Mouse (Mus musculus): ENCODE measurements around the gene Opalin. TPM values are rescaled to one million over a fixed set of nuclear protein-coding genes. Genes with fewer than 3 reads are reported as not detected.

Opalin gene
- polyA plus RNA-seq (2017; shearing (Covaris generic)) = not detected

GRCm38 (mm10) chr19:41076906-41077305, at the start of gene Opalin:
TSS of gene Opalin (minus strand) at chr19:41077113.
- ATAC-seq = no peak

- ATAC-seq = no peak
These were observed 46.1 kb upstream of the Opalin start for GRCm38 (mm10) chr19:41123009-41123408.

- no peak for ATAC-seq
These were observed 43.0 kb upstream of the Opalin start for GRCm38 (mm10) chr19:41119924-41120323.

DNA sequence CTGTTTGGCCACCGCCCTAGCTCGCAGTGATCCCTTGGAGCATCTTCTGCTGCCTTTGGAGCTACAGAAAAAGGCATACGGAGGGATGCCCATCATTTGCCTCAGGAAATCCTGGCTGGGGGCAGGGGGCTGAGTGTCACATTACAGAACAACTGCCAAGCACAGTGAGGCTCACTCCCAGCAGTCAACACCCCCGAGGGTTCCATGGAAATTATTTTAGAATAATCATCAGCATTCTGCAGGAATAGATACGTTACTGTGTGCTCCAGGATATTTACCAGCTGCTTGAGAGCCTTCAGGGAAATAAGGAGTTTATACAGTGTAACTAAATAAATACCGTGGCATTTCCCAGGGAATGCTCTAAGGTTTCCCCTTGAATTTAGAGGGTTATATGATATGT, 41.4 kb upstream of the Opalin start:
- ATAC-seq = no peak

- ATAC-seq = no peak
These were observed 40.4 kb upstream of the Opalin start for GRCm38 (mm10) chr19:41117334-41117733.

DNA sequence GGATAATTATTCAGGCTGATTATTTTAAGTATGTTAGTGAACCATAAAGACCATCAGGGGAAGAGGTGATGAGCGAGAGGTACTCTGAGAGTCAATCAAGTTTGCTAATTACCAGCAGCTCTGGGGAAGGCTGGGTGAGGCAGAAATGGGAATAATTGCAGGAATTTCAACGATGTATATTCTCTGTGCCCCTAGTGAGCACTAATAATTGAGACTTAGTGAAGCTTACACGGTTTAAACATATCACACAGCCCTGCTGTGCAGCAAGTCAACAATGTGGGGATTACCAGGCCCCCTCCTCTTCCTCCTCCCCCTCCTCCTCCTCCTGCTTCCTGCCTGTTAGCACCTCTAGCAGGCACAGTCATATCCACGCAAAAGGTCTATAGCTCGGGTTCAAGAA, 37.7 kb upstream of the Opalin start:
- ATAC-seq = no peak

- no peak for ATAC-seq
These were observed 37.1 kb upstream of the Opalin start for GRCm38 (mm10) chr19:41113911-41114531.

DNA sequence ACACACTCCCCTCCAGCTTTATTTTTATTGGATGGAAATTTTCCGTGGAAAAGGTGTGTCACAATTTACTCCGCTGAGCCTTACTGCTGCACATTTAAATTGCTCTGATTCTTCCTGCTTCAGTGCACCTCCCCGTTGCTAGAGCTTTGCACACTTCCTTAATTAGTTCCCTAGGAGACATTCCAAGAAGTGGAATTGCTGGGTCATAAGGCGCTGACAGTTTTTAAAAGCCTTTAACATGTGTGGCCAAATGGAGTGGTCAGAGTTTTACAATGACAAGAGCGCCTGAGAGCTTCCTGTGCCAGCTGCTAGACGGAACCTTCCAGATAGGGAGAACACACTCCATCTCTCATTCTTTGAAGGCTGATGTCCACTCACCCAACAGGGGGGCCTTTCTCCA, 35.7 kb upstream of the Opalin start:
- ATAC-seq = no peak

- ATAC-seq = no peak
These were observed 33.1 kb upstream of the Opalin start for GRCm38 (mm10) chr19:41109991-41110390.

DNA sequence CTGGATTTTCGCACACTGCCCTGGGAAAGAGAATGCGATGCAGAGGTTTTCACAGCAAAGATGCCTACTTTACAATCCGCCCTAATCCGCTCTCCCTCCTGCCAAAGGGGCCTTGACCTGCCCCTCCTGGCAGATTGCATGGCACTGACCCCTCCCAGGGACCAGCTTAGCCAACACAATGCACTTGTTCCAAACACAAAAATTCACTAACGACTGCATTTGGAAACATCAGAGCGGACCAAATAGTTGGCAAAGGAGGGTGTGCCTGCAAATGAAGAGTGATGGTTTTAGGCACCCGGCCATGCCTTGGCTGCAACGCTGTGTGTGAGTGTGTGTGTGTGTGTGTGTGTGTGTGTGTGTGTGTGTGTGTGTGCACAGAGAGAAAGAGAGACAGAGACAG, 32.6 kb upstream of the Opalin start:
- ATAC-seq = no peak

DNA sequence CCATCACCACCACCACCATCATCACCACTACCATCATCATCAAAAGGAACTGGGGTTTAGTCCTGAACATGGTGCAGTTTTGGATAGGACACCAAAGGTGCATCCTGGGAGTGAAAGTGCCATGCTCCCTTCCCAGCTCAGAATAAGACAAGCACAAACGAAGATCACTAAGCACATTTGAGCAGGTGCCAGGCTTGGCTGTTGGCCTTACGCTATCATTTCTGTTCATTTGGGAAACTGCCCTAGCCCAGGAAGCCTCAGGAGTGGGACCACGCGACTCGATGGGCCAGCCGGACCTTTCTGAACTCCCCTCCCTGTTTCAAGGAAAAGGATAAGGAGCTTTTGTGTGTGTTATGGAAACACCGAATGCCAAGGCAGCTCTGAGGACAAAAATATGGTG, 31.8 kb upstream of the Opalin start:
- no peak for ATAC-seq

DNA sequence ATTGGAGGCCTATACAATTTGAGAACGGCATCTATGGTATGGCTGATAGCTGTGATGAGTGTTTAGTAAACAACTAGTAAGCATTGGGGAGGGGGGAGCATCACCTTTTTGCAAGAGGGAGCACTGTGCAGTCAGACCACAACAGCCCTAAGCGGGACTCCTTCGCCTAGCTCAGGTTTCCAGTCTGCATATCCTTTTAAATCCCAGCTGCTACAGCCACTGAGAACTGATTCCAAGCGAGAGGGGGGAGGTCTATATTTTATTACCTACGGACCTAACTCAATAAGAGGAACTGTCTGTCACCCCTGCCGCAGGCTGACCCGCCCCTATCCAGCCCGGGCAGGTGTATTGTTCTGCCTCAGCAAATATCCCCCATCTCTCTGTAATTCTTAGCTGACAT, 30.6 kb upstream of the Opalin start:
- ATAC-seq = no peak

DNA sequence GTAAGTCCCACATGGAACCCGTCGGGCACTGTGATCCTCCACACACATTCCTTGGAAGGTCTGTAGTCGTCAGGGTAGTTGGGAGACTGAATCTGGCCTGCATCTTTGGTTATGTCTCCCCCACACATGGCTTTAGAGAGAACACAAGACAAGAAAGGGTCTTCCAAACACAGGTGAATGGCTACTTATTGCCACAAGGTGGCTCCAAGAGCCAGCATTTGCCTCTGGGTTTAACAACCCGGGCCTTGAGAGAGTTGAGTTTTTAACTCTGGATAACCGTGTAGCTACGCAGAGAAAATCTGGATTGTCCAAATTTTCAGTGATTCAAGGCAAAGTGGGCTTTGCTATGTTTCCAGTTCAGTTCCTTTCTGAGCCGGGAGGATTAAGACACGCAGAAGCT, 28.0 kb upstream of the Opalin start:
- no peak for ATAC-seq

- ATAC-seq = no peak
These were observed 24.5 kb upstream of the Opalin start for GRCm38 (mm10) chr19:41101390-41101789.

DNA sequence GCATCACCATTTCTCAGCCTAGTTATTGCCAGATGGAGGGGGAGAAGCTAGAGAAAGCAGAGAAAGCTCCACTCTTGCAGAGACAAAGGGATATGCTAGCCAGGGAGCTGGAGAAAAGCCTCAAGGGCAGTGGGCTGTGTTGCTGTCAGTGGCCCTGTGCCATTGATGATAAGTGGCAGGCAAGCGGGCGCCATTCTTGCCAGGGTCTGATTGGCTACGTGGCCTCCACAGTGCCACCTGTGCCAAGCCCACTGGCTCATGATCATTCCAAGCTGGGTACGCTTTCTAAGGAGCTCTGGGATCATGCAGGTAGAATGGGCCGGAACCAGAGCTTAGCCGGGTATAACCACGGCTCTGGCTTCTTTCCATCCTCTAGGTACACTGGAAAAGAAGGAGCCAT, 23.9 kb upstream of the Opalin start:
- no peak for ATAC-seq

- ATAC-seq = no peak
These were observed 20.1 kb upstream of the Opalin start for GRCm38 (mm10) chr19:41097038-41097437.

DNA sequence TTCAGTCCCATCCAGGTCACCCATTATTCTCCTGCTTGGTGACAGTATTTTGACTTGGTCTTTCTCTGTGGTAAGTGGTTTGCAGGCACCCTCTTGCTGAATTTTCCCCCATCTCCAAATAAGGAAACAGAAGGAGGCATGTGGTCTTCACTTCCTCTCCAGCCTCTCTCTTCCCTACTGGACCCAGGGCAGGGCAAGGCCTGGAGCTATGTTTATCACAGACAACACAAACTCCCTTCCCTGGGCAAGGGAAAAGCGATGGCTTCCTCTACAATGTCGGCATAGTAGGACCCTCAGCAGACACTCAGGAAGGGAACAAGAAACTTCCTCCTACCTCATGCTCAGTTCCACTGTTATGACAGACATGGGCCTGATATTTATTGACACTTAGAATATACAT, 15.0 kb upstream of the Opalin start:
- no peak for ATAC-seq

- ATAC-seq = no peak
These were observed 12.9 kb upstream of the Opalin start for GRCm38 (mm10) chr19:41089833-41090232.

GRCm38 (mm10) chr19:41088491-41088890, 11.6 kb upstream of the Opalin start:
- ATAC-seq = no peak

DNA sequence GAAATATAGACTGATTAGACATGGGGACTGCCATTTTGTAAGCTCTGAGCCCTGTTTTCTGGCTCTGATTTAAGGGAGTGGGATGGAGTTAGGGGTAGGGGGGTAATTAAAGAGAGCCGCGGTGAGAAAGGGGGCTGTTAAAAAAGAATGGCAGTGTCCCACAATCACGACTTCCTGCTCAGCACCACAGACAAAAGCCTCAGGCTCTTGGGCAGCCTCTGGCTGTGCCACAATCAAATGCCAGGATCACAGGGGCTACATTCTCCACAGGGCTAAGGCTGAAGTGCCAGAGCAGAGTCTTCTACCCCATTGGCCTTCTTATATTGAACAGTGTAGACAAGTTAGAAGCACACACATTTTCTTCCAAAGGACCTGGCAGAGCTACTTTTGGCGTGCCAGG, 11.0 kb upstream of the Opalin start:
- ATAC-seq = no peak

DNA sequence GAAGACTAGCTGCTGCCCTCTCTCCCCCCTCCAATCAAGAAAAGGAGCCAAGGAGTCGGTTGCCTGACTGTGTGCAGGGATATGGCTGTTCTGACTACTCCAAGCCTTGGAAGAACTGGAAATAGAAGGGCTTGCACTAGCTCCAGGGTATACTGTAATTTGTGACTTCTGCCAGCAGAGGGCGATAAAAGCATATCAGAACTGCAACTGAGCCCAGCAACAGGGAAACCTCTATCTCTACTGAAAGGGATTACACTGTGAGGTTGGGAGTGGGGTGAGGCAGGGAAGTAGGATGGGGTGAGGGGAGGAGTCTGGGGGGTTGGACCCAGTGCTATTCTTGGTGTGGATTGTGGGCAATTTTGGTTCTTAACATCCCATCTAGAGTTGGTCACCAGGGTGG, 9.8 kb upstream of the Opalin start:
- ATAC-seq = no peak

DNA sequence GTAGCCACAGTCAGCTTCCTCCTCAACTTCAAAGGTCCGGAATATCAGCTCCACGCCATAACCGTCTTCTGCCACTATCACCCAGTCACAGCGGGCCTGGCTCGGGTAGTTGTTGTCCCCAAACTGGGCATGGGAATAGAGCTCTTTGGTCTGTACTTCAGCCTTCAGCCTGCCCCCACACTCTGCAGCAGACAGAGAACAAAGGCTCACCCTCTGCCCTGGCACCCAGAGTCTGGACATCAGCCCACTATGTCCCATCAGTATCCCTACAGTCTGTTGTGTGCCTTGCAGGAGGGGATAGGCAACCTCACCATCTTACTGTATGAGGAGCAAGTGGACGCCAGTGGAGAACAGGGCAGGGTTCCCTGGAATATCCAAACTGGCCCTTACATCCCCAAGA, 9.4 kb upstream of the Opalin start:
- ATAC-seq = no peak

- no peak for ATAC-seq
These were observed 6.7 kb upstream of the Opalin start for GRCm38 (mm10) chr19:41083646-41084045.

DNA sequence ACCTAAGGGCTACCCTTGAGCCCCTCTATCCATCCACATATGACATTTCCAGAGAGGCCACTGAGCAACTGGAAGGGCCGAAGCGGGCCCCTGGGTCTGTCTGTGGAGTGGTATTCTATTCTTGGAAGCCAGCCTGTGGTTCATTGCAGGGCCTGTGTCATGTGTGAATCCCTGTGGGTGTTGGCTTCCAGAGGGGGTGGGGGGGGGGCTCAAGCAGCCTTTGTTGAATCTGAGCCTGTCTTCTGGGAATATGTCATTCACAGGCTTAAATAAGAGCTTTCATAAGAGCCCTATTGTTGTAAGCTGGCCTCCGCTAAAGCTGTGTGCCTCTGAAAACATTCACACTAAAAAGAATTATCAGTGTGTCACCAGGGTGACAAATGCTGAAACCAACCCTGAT, 4.7 kb upstream of the Opalin start:
- no peak for ATAC-seq

GRCm38 (mm10) chr19:41073746-41074455, 3.0 kb downstream of the Opalin start:
- no peak for ATAC-seq
